Comparison of ENCODE assay signal across 12 mouse cellular contexts in the genomic region with DNA sequence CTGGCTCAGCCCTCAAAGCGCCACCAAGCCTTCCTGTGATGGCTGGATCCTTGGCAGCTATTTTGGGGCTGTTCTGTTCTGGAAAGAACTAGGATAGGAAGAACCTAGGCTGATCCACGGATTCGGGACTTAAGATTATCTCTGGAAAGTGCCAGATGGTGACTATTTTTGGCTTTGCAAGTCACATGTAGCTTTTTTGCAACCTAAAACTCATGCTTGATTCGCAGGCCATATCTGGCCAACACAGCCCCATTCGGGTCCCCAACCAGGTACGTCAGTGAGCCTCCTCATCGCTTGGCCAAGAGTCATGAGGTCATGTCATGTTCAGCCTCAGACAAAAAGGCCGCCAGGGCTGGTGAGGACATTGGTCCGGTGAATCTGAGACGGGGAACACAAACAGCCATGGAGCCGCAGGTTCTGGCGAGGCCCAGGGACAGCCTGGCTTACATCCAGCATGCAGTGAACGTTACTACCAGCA.
DNase-seq lines count a peak whose midpoint lies in the region; ATAC-seq lines count a peak whose summit lies in the region.
"Had no signal": no experiment of that assay in that cellular context is flagged by ENCODE, and none has a peak within 500 bp of the region (broad histone marks: within the 10 kb centered on the region; RNA-seq: fewer than 3 reads in every experiment).

No protein-coding gene starts in this region.

- H3K9me3 ChIP-seq in stomach, embryonic 15.5 days, result no peaks in the 10 kb centered on the region
- no peaks in the 10 kb centered on the region for H3K9me3 ChIP-seq in neural tube, embryonic 15.5 days (replicated peaks)

- H3K4me1 ChIP-seq in stomach, embryonic 15.5 days, result peaks cover 35% of the 10 kb centered on the region
- peaks cover 26% of the 10 kb centered on the region for H3K4me1 ChIP-seq in neural tube, embryonic 15.5 days

- no peak for ATAC-seq in stomach, embryonic 15.5 days (ENCODE audit: insufficient read depth, low FRiP score, low read depth)
- ATAC-seq in neural tube, embryonic 15.5 days (ENCODE audit: low FRiP score), result no peak

- 0 out of 2 replicates have a peak overlapping the region, but pooled peaks have one; percentile 18 for H3K27ac ChIP-seq in stomach, embryonic 15.5 days
- H3K27ac ChIP-seq in neural tube, embryonic 15.5 days (replicated peaks), result no peak overlapping the region
- H3K27ac ChIP-seq: kidney, postnatal 0 days had no signal

- intact Hi-C loops in left cerebral cortex, postnatal 14 days (cut with DNase I), result no loop called here

- peak; percentile 54 to 57 for DNase-seq in cerebellum, postnatal 14 days
- no peak for DNase-seq in cerebellum, adult 11 months
- peak; percentile 65 for DNase-seq in layer of hippocampus, adult 9-11 months
- no peak for DNase-seq in layer of hippocampus, postnatal 25 days (ENCODE audit: extremely low spot score in 1 of 2, low spot score in 1 of 2)
- DNase-seq in left cerebral cortex, postnatal 14 days (ENCODE audit: low spot score in 2 of 2), result peak; percentile 71 to 88
- DNase-seq in adrenal gland, adult (ENCODE audit: inconsistent age in 2 of 2, low spot score in 1 of 2), result no peak
- DNase-seq: adrenal gland, postnatal 36 days; cerebellum, adult 2 months; retina, postnatal 1 day had no signal

- H3K4me3 ChIP-seq in stomach, embryonic 15.5 days (replicated peaks), result no peak overlapping the region
- no peak overlapping the region for H3K4me3 ChIP-seq in neural tube, embryonic 15.5 days (replicated peaks)

- H3K4me2 ChIP-seq in stomach, embryonic 15.5 days, result no peak overlapping the region
- no peak overlapping the region for H3K4me2 ChIP-seq in neural tube, embryonic 15.5 days

- 73% methylated on average over 13 of the region's 13 CpGs for WGBS in stomach, embryonic 15.5 days
- 79% methylated on average over 13 of the region's 13 CpGs for WGBS in neural tube, embryonic 15.5 days

- H3K9ac ChIP-seq in stomach, embryonic 15.5 days, result no peak overlapping the region
- H3K9ac ChIP-seq in neural tube, embryonic 15.5 days (replicated peaks), result no peak overlapping the region

- H3K27me3 ChIP-seq in stomach, embryonic 15.5 days (replicated peaks), result no peaks in the 10 kb centered on the region
- H3K27me3 ChIP-seq in neural tube, embryonic 15.5 days (replicated peaks), result no peaks in the 10 kb centered on the region

- no peaks in the 10 kb centered on the region for H3K36me3 ChIP-seq in stomach, embryonic 15.5 days
- H3K36me3 ChIP-seq in neural tube, embryonic 15.5 days, result no peaks in the 10 kb centered on the region

Comparison
In these comparisons a context has a peak if more than half of its experiments do, and no peak if none do; other contexts are left out.
1. DNase-seq: peak in cerebellum, postnatal 14 days (2 of 2), layer of hippocampus, adult 9-11 months (single experiment) and left cerebral cortex, postnatal 14 days (2 of 2); none in cerebellum, adult 11 months (single experiment), layer of hippocampus, postnatal 25 days (0 of 2) and adrenal gland, adult (0 of 2).